Mouse (Mus musculus) erythroblast, embryonic 14.5 days (primary cell): Measurements from ENCODE around the gene Tsga13. TPM values are rescaled to one million over a fixed set of nuclear protein-coding genes. Genes with fewer than 3 reads are reported as not detected.

ENCODE experiments used
- H3K27me3 ChIP-seq: 2 replicates; pipeline ENCODE4 v1.6.1; 2012; ENCODE audit warnings: inconsistent platforms; ENCODE audit not compliant: control insufficient read depth
- H3K36me3 ChIP-seq: 2 replicates; pipeline ENCODE4 v1.6.1; 2012; ENCODE audit warnings: mild to moderate bottlenecking, inconsistent platforms; ENCODE audit not compliant: control insufficient read depth
- H3K4me1 ChIP-seq: 2 replicates; pipeline ENCODE4 v1.6.1; 2012; ENCODE audit warnings: inconsistent platforms; ENCODE audit not compliant: control insufficient read depth
- H3K4me3 ChIP-seq: replicated peaks from 2 replicates; pipeline ENCODE3; 2012; ENCODE audit warnings: moderate library complexity, mild to moderate bottlenecking, inconsistent platforms
- H3K9me3 ChIP-seq: 2 replicates; pipeline ENCODE4 v1.6.1; 2012; ENCODE audit warnings: low read length, inconsistent platforms, mixed read lengths; ENCODE audit not compliant: control insufficient read depth
- GATA1 ChIP-seq: IDR thresholded peaks from 2 replicates; pipeline ENCODE4 v1.6.1; 2012; ENCODE audit warnings: low read length, inconsistent platforms, mixed read lengths
- TAL1 ChIP-seq: IDR thresholded peaks from 3 replicates; pipeline ENCODE4 v1.6.1; 2012; ENCODE audit warnings: low read length, inconsistent platforms, mixed read lengths
- polyA plus RNA-seq: library from polyadenylated mRNA; stranded (reverse); fragments of >175 nt; gene quantifications from 2 replicates; pipeline ENCODE4 v1.2.3, GENCODE M21; 2012

Gene Tsga13
- polyA plus RNA-seq, result not detected in 2 replicates

DNA sequence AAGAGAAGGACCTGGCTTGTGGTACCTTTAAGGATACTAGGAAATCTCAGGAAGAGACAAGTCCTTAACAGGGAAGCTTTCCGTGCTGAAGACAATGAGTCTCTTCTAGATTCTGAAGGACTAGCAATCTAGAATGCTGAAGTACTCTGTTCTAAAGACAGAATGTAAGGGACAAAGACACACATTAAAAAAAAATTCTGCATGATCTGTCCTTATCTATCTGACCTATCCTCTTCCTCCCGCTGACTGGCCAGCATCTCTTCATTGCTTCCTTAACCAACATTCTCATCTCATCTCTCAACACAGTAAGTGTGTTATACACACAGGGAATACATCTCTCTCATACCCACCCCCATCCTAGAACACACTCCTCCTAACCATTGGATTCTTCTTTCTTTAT, at the start of gene Tsga13:
TSS of gene Tsga13 (minus strand) at position 101 of the 400 bp plus-strand sequence.
- Histone ChIP-seq H3K9me3 (no peaks in the 10 kb centered on the region), H3K4me3 (no peak within 1 kb of the TSS), H3K27me3 (peaks cover 1% of the 10 kb centered on the region; the same call in 1 of the 2 replicates), H3K4me1 (no peaks in the 10 kb centered on the region), H3K36me3 (no peaks in the 10 kb centered on the region)
- no peak for TF ChIP-seq TAL1
- no peak for TF ChIP-seq GATA1

GRCm38 (mm10) chr6:30958736-30959540, 43.6 kb upstream of the Tsga13 start, which contains the start of gene Klf14:
Gene Klf14 (minus strand): TSS chr6:30959078.
- TF ChIP-seq TAL1, result no peak
- TF ChIP-seq GATA1, result no peak
- Histone ChIP-seq H3K4me3 (peak within 1 kb of the TSS; percentile 34), H3K27me3 (peaks cover 76% of the 10 kb centered on the region), H3K9me3 (peaks cover 17% of the 10 kb centered on the region), H3K36me3 (no peaks in the 10 kb centered on the region), H3K4me1 (no peaks in the 10 kb centered on the region; the same call in 1 of the 2 replicates)

- TF ChIP-seq GATA1, result no peak
- TF ChIP-seq TAL1, result no peak
- peaks cover 69% of the 10 kb centered on the region for H3K27me3 ChIP-seq
- no peaks in the 10 kb centered on the region; the same call in 1 of the 2 replicates for H3K4me1 ChIP-seq
- H3K36me3 ChIP-seq, result no peaks in the 10 kb centered on the region
- no peak overlapping the region for H3K4me3 ChIP-seq
- H3K9me3 ChIP-seq, result peaks cover 17% of the 10 kb centered on the region
These were observed 42.7 kb upstream of the Tsga13 start for GRCm38 (mm10) chr6:30957784-30958735.

DNA sequence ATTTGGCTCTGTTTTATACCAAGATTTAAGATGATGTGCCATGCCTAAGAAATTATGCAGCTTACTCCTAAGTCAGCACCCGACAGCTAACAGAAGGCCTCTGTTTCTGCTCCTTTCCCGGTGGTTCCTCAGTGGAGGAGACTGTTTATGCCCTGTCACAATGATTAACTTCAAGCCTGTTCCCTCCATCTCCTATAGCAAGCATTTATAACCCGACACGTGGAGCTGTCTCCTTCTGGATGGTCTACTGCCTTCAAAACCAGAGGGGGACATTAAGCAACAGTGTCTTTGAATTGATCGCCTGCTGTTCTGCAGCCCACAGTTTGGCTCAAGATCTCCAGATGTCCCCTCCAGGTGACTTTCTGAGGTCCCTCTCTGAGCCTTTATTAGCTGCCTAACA, 23.9 kb upstream of the Tsga13 start:
- H3K4me3 ChIP-seq, result no peak overlapping the region
- H3K9me3 ChIP-seq, result no peaks in the 10 kb centered on the region
- H3K36me3 ChIP-seq, result no peaks in the 10 kb centered on the region
- H3K4me1 ChIP-seq, result no peaks in the 10 kb centered on the region
- no peaks in the 10 kb centered on the region for H3K27me3 ChIP-seq
- no peak for TF ChIP-seq GATA1
- TF ChIP-seq TAL1, result no peak

GRCm38 (mm10) chr6:30922821-30923220, 7.4 kb upstream of the Tsga13 start:
- TF ChIP-seq GATA1 (no peak), TAL1 (no peak)
- no peaks in the 10 kb centered on the region for H3K36me3 ChIP-seq
- H3K27me3 ChIP-seq, result peaks cover 15% of the 10 kb centered on the region
- H3K4me1 ChIP-seq, result no peaks in the 10 kb centered on the region
- H3K9me3 ChIP-seq, result no peaks in the 10 kb centered on the region
- H3K4me3 ChIP-seq, result no peak overlapping the region

DNA sequence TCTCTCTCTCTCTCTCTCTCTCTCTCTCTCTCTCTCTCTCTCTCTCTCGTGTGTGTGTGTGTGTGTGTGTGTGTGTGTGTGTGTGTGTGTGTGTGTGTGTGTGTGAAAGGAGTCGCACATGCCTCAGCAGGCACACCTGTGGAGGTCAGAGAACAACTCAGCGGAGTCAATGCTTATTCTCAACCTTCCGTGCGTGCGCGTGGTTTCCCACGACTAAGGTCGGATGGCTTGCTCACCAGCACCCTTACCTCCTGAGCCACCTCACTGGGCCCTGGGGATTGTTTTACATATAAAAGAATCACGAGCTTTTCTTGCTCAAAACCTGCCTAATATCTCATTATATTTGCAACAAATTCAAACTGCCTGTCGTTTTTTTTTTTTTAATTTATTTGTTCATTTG, 6.5 kb upstream of the Tsga13 start:
- Histone ChIP-seq H3K27me3 (peaks cover 15% of the 10 kb centered on the region), H3K36me3 (no peaks in the 10 kb centered on the region), H3K4me1 (no peaks in the 10 kb centered on the region), H3K9me3 (no peaks in the 10 kb centered on the region), H3K4me3 (no peak overlapping the region)
- TF ChIP-seq GATA1, result no peak
- no peak for TF ChIP-seq TAL1

- Histone ChIP-seq H3K36me3 (no peaks in the 10 kb centered on the region), H3K4me1 (no peaks in the 10 kb centered on the region), H3K4me3 (no peak overlapping the region), H3K9me3 (no peaks in the 10 kb centered on the region), H3K27me3 (peaks cover 15% of the 10 kb centered on the region)
- no peak for TF ChIP-seq TAL1
- no peak for TF ChIP-seq GATA1
These were observed 5.7 kb upstream of the Tsga13 start for GRCm38 (mm10) chr6:30920834-30921675.

GRCm38 (mm10) chr6:30907970-30908369, 7.4 kb downstream of the Tsga13 start:
- Histone ChIP-seq H3K4me3 (no peak overlapping the region), H3K36me3 (no peaks in the 10 kb centered on the region), H3K27me3 (peaks cover 8% of the 10 kb centered on the region), H3K9me3 (no peaks in the 10 kb centered on the region), H3K4me1 (no peaks in the 10 kb centered on the region)
- TF ChIP-seq TAL1 (no peak), GATA1 (no peak)
